Mouse (Mus musculus): ENCODE measurements around the gene Grin3a. TPM values are rescaled to one million over a fixed set of nuclear protein-coding genes. Genes with fewer than 3 reads are reported as not detected.
A peak's percentile ranks its signal among the peaks of the same experiment; 100 is the strongest.

The Grin3a gene
- polyA plus RNA-seq, 1 experiment from 2014 or later: 30.0 TPM

GRCm38 (mm10) chr4:49691405-49692194, 153.9 kb downstream of the Grin3a start:
- ATAC-seq: no peak

GRCm38 (mm10) chr4:49688594-49689288, 156.8 kb downstream of the Grin3a start:
- Histone ChIP-seq H3K9me3 (replicated peaks; ENCODE audit: control insufficient read depth, low read length, poor library complexity, severe bottlenecking) (no peaks in the 10 kb centered on the region), H3K4me3 (ENCODE audit: low read depth, low read length) (no peak overlapping the region), H3K36me3 (ENCODE audit: control insufficient read depth, insufficient read depth, low read length) (no peaks in the 10 kb centered on the region), H3K4me2 (ENCODE audit: low read length) (no peak overlapping the region), H3K27ac (ENCODE audit: low read length) (0 out of 2 replicates have a peak overlapping the region, but pooled peaks have one; percentile 15), H3K4me1 (ENCODE audit: control insufficient read depth, insufficient read depth, low read length) (peaks cover 4% of the 10 kb centered on the region; the same call in 1 of the 2 replicates), H3K9ac (ENCODE audit: low read depth, low read length) (0 out of 2 replicates have a peak overlapping the region, but pooled peaks have one; percentile 12), H3K27me3 (ENCODE audit: control insufficient read depth, insufficient read depth, low read depth, low read length) (no peaks in the 10 kb centered on the region)
- ATAC-seq: peak; percentile 93
- 12% methylated on average over 9 of the region's 9 CpGs for WGBS

More at GRCm38 (mm10) chr4:49691405-49692194, 153.9 kb downstream of the Grin3a start:
- Histone ChIP-seq H3K4me1 (ENCODE audit: control insufficient read depth, insufficient read depth, low read length) (peaks cover 4% of the 10 kb centered on the region; the same call in 1 of the 2 replicates), H3K27ac (ENCODE audit: low read length) (no peak overlapping the region), H3K36me3 (ENCODE audit: control insufficient read depth, insufficient read depth, low read length) (no peaks in the 10 kb centered on the region), H3K4me3 (ENCODE audit: low read depth, low read length) (no peak overlapping the region), H3K4me2 (ENCODE audit: low read length) (no peak overlapping the region), H3K27me3 (ENCODE audit: control insufficient read depth, insufficient read depth, low read depth, low read length) (no peaks in the 10 kb centered on the region), H3K9me3 (replicated peaks; ENCODE audit: control insufficient read depth, low read length, poor library complexity, severe bottlenecking) (no peaks in the 10 kb centered on the region), H3K9ac (ENCODE audit: low read depth, low read length) (no peak overlapping the region)
- WGBS: 45% methylated on average over 12 of the region's 12 CpGs

- Histone ChIP-seq H3K27me3 (ENCODE audit: control insufficient read depth, insufficient read depth, low read depth, low read length) (no peaks in the 10 kb centered on the region), H3K36me3 (ENCODE audit: control insufficient read depth, insufficient read depth, low read length) (no peaks in the 10 kb centered on the region), H3K4me1 (ENCODE audit: control insufficient read depth, insufficient read depth, low read length) (no peaks in the 10 kb centered on the region), H3K4me2 (ENCODE audit: low read length) (no peak within 1 kb of the TSS), H3K4me3 (ENCODE audit: low read depth, low read length) (no peak within 1 kb of the TSS), H3K27ac (ENCODE audit: low read length) (no peak within 1 kb of the TSS), H3K9ac (ENCODE audit: low read depth, low read length) (no peak within 1 kb of the TSS), H3K9me3 (replicated peaks; ENCODE audit: control insufficient read depth, low read length, poor library complexity, severe bottlenecking) (no peaks in the 10 kb centered on the region)
- WGBS: 91% methylated on average over 13 of the region's 13 CpGs
- no peak for ATAC-seq
These were observed 163.7 kb downstream of the Grin3a start, which contains the start of gene Ppp3r2 for GRCm38 (mm10) chr4:49681812-49682211. Gene Ppp3r2 (minus strand): TSS chr4:49682024.

GRCm38 (mm10) chr4:49680171-49680875, 165.2 kb downstream of the Grin3a start:
- Histone ChIP-seq H3K4me1 (ENCODE audit: control insufficient read depth, insufficient read depth, low read length) (no peaks in the 10 kb centered on the region), H3K27ac (ENCODE audit: low read length) (no peak overlapping the region), H3K36me3 (ENCODE audit: control insufficient read depth, insufficient read depth, low read length) (no peaks in the 10 kb centered on the region), H3K4me3 (ENCODE audit: low read depth, low read length) (no peak overlapping the region), H3K27me3 (ENCODE audit: control insufficient read depth, insufficient read depth, low read depth, low read length) (no peaks in the 10 kb centered on the region), H3K4me2 (ENCODE audit: low read length) (no peak overlapping the region), H3K9me3 (replicated peaks; ENCODE audit: control insufficient read depth, low read length, poor library complexity, severe bottlenecking) (no peaks in the 10 kb centered on the region), H3K9ac (ENCODE audit: low read depth, low read length) (no peak overlapping the region)
- no peak for ATAC-seq
- 95% methylated on average over 11 of the region's 11 CpGs for WGBS

GRCm38 (mm10) chr4:49676790-49677189, 168.8 kb downstream of the Grin3a start:
- H3K4me2 ChIP-seq (ENCODE audit: low read length): no peak overlapping the region
- H3K4me3 ChIP-seq (ENCODE audit: low read depth, low read length): no peak overlapping the region
- no peak for ATAC-seq
- H3K27ac ChIP-seq (ENCODE audit: low read length): no peak overlapping the region
- WGBS: 84% methylated on average over 7 of the region's 7 CpGs
- H3K4me1 ChIP-seq (ENCODE audit: control insufficient read depth, insufficient read depth, low read length): no peaks in the 10 kb centered on the region
- H3K9ac ChIP-seq (ENCODE audit: low read depth, low read length): no peak overlapping the region
- H3K36me3 ChIP-seq (ENCODE audit: control insufficient read depth, insufficient read depth, low read length): no peaks in the 10 kb centered on the region
- H3K27me3 ChIP-seq (ENCODE audit: control insufficient read depth, insufficient read depth, low read depth, low read length): no peaks in the 10 kb centered on the region
- H3K9me3 ChIP-seq (replicated peaks; ENCODE audit: control insufficient read depth, low read length, poor library complexity, severe bottlenecking): no peaks in the 10 kb centered on the region

GRCm38 (mm10) chr4:49676071-49676470, 169.5 kb downstream of the Grin3a start:
- Histone ChIP-seq H3K9ac (ENCODE audit: low read depth, low read length) (no peak overlapping the region), H3K36me3 (ENCODE audit: control insufficient read depth, insufficient read depth, low read length) (no peaks in the 10 kb centered on the region), H3K4me1 (ENCODE audit: control insufficient read depth, insufficient read depth, low read length) (no peaks in the 10 kb centered on the region), H3K9me3 (replicated peaks; ENCODE audit: control insufficient read depth, low read length, poor library complexity, severe bottlenecking) (no peaks in the 10 kb centered on the region), H3K27me3 (ENCODE audit: control insufficient read depth, insufficient read depth, low read depth, low read length) (no peaks in the 10 kb centered on the region), H3K4me2 (ENCODE audit: low read length) (no peak overlapping the region), H3K4me3 (ENCODE audit: low read depth, low read length) (no peak overlapping the region), H3K27ac (ENCODE audit: low read length) (no peak overlapping the region)
- 93% methylated on average over 6 of the region's 6 CpGs for WGBS
- ATAC-seq: no peak

- Histone ChIP-seq H3K4me3 (ENCODE audit: low read depth, low read length) (no peak overlapping the region), H3K27me3 (ENCODE audit: control insufficient read depth, insufficient read depth, low read depth, low read length) (no peaks in the 10 kb centered on the region), H3K9me3 (replicated peaks; ENCODE audit: control insufficient read depth, low read length, poor library complexity, severe bottlenecking) (no peaks in the 10 kb centered on the region), H3K4me1 (ENCODE audit: control insufficient read depth, insufficient read depth, low read length) (no peaks in the 10 kb centered on the region), H3K36me3 (ENCODE audit: control insufficient read depth, insufficient read depth, low read length) (peaks cover 23% of the 10 kb centered on the region), H3K27ac (ENCODE audit: low read length) (no peak overlapping the region), H3K9ac (ENCODE audit: low read depth, low read length) (no peak overlapping the region), H3K4me2 (ENCODE audit: low read length) (no peak overlapping the region)
- WGBS: 95% methylated on average over 5 of the region's 5 CpGs
- ATAC-seq: no peak
These were observed 180.7 kb downstream of the Grin3a start for GRCm38 (mm10) chr4:49664850-49665249.

GRCm38 (mm10) chr4:49662231-49662630, 183.3 kb downstream of the Grin3a start:
- no peaks in the 10 kb centered on the region for H3K9me3 ChIP-seq (replicated peaks; ENCODE audit: control insufficient read depth, low read length, poor library complexity, severe bottlenecking)
- H3K4me2 ChIP-seq (ENCODE audit: low read length): no peak overlapping the region
- H3K36me3 ChIP-seq (ENCODE audit: control insufficient read depth, insufficient read depth, low read length): peaks cover 26% of the 10 kb centered on the region
- H3K27ac ChIP-seq (ENCODE audit: low read length): no peak overlapping the region
- H3K9ac ChIP-seq (ENCODE audit: low read depth, low read length): no peak overlapping the region
- no peak overlapping the region for H3K4me3 ChIP-seq (ENCODE audit: low read depth, low read length)
- H3K4me1 ChIP-seq (ENCODE audit: control insufficient read depth, insufficient read depth, low read length): no peaks in the 10 kb centered on the region
- no peak for ATAC-seq
- 87% methylated on average over 4 of the region's 4 CpGs for WGBS
- no peaks in the 10 kb centered on the region for H3K27me3 ChIP-seq (ENCODE audit: control insufficient read depth, insufficient read depth, low read depth, low read length)

Measured in midbrain, embryonic 16.5 days (tissue).